9 mouse cellular contexts compared by ENCODE assay signal in the genomic region with DNA sequence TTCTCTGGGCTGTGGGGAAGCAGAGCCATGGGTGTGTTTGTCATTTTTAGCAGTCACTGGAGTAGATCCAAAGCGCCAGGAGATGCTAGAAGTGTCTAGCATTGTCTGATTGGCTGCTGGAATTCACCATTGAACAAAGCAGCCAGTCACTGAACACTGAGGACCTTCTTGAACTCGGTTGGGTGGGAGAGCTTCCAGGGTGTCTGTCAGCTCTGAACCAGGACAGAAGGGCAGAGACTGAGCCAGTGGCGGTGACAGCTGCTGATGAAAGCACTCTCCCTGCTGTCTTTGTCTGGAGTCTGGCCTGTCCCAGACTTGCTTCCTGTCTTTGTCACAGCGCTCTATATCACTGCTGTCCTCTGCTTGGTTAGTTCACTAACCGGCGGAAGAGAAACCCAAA. TPM values are rescaled to one million over a fixed set of nuclear protein-coding genes. Genes with fewer than 3 reads are reported as not detected.
DNase-seq lines count a peak whose midpoint lies in the region; ATAC-seq and TF ChIP-seq lines count a peak whose summit lies in the region.
"Had no signal": no experiment of that assay in that cellular context is flagged by ENCODE, and none has a peak within 500 bp of the region (broad histone marks: within the 10 kb centered on the region; RNA-seq: fewer than 3 reads in every experiment).

No protein-coding gene starts in this region.

- H3K27ac ChIP-seq in liver, embryonic 16.5 days (ENCODE audit: low read length) = no peak overlapping the region
- peak overlapping the region; percentile 90 for H3K27ac ChIP-seq in forebrain, postnatal 0 days (ENCODE audit: low read depth, low read length)
- H3K27ac ChIP-seq in hindbrain, embryonic 14.5 days = peak overlapping the region; percentile 85

- no peaks in the 10 kb centered on the region for H3K9me3 ChIP-seq in liver, embryonic 16.5 days (replicated peaks; ENCODE audit: control insufficient read depth, low read length)
- no peaks in the 10 kb centered on the region for H3K9me3 ChIP-seq in forebrain, postnatal 0 days (ENCODE audit: low read length)
- H3K9me3 ChIP-seq in hindbrain, embryonic 14.5 days (ENCODE audit: control insufficient read depth, low read length) = no peaks in the 10 kb centered on the region
- H3K9me3 ChIP-seq: G1E had no signal

- ATAC-seq in liver, embryonic 16.5 days (ENCODE audit: low read depth) = peak; percentile 21; the same call in 1 of the 2 replicates
- peak; percentile 93 for ATAC-seq in forebrain, postnatal 0 days
- peak; percentile 88 for ATAC-seq in hindbrain, embryonic 14.5 days (ENCODE audit: low FRiP score)
- ATAC-seq in erythroid progenitor cell, adult 5-6 weeks (replicated peaks; ENCODE audit: low FRiP score, poor library complexity, severe bottlenecking) = no peak
- no peak for ATAC-seq in megakaryocyte, adult 5-6 weeks (ENCODE audit: poor library complexity, severe bottlenecking)

- TF ChIP-seq CTCF in forebrain, postnatal 0 days (IDR thresholded peaks at IDR 0.05; ENCODE audit: low read depth) = no peak

- H3K36me3 ChIP-seq in liver, embryonic 16.5 days (ENCODE audit: control insufficient read depth, insufficient read depth) = no peaks in the 10 kb centered on the region
- no peaks in the 10 kb centered on the region for H3K36me3 ChIP-seq in forebrain, postnatal 0 days (ENCODE audit: insufficient read depth)
- H3K36me3 ChIP-seq in hindbrain, embryonic 14.5 days (replicated peaks; ENCODE audit: control insufficient read depth, insufficient read depth) = no peaks in the 10 kb centered on the region
- H3K36me3 ChIP-seq in myocyte (ENCODE audit: control insufficient read depth, insufficient read depth) = no peaks in the 10 kb centered on the region

- no peak overlapping the region for H3K4me3 ChIP-seq in liver, embryonic 16.5 days (ENCODE audit: low read depth, low read length)
- H3K4me3 ChIP-seq in forebrain, postnatal 0 days (ENCODE audit: low read depth, low read length) = no peak overlapping the region
- no peak overlapping the region for H3K4me3 ChIP-seq in hindbrain, embryonic 14.5 days (replicated peaks; ENCODE audit: low read length)
- no peak overlapping the region for H3K4me3 ChIP-seq in myocyte

- DNase-seq in liver = no peak
- DNase-seq in forebrain, postnatal 0 days = peak; percentile 87
- DNase-seq in hindbrain, embryonic 14.5 days (ENCODE audit: low spot score) = peak; percentile 76
- DNase-seq in left cerebral cortex, postnatal 4 days = peak; percentile 90

- H3K4me1 ChIP-seq in liver, embryonic 16.5 days (ENCODE audit: control insufficient read depth, low read depth, low read length) = no peaks in the 10 kb centered on the region
- H3K4me1 ChIP-seq in forebrain, postnatal 0 days (ENCODE audit: insufficient read depth) = peaks cover 13% of the 10 kb centered on the region; the same call in 1 of the 2 replicates
- peaks cover 5% of the 10 kb centered on the region; the same call in 1 of the 2 replicates for H3K4me1 ChIP-seq in hindbrain, embryonic 14.5 days (replicated peaks; ENCODE audit: control insufficient read depth, insufficient read depth, low read length)

- peak; percentile 38 for TF ChIP-seq POLR2A in myocyte (IDR thresholded peaks at IDR 0.05; ENCODE audit: insufficient read length, low read depth)

- no peak overlapping the region for H3K4me2 ChIP-seq in liver, embryonic 16.5 days (ENCODE audit: low read depth, low read length)
- H3K4me2 ChIP-seq in forebrain, postnatal 0 days (ENCODE audit: low read depth) = no peak overlapping the region
- H3K4me2 ChIP-seq in hindbrain, embryonic 14.5 days (replicated peaks) = 0 out of 2 replicates have a peak overlapping the region, but pooled peaks have one; percentile 1
- H3K4me2 ChIP-seq in myocyte (ENCODE audit: low read depth) = peak overlapping the region; percentile 12

- H3K9ac ChIP-seq in liver, embryonic 16.5 days (ENCODE audit: low read depth, low read length) = no peak overlapping the region
- 0 out of 2 replicates have a peak overlapping the region, but pooled peaks have one; percentile 22 for H3K9ac ChIP-seq in forebrain, postnatal 0 days
- H3K9ac ChIP-seq in hindbrain, embryonic 14.5 days = peak overlapping the region; percentile 39; the same call in 1 of the 2 replicates

- WGBS in liver, embryonic 16.5 days (ENCODE audit: insufficient replicate concordance) = 57% methylated on average over 6 of the region's 6 CpGs
- WGBS in forebrain, postnatal 0 days = 16% methylated on average over 6 of the region's 6 CpGs
- 10% methylated on average over 6 of the region's 6 CpGs for WGBS in hindbrain, embryonic 14.5 days

- no peaks in the 10 kb centered on the region for H3K27me3 ChIP-seq in liver, embryonic 16.5 days (ENCODE audit: control insufficient read depth, insufficient read depth, low read depth, low read length)
- H3K27me3 ChIP-seq in forebrain, postnatal 0 days (ENCODE audit: insufficient read depth, low read length) = no peaks in the 10 kb centered on the region
- H3K27me3 ChIP-seq in hindbrain, embryonic 14.5 days (ENCODE audit: control insufficient read depth, insufficient read depth, low read length) = no peaks in the 10 kb centered on the region
- no peaks in the 10 kb centered on the region for H3K27me3 ChIP-seq in myocyte (ENCODE audit: control insufficient read depth, insufficient read depth, insufficient read length)

- H3ac ChIP-seq in myocyte (ENCODE audit: control insufficient read depth, insufficient read length) = no peak overlapping the region

- intact Hi-C loops in left cerebral cortex, postnatal 4 days (cut with DNase I) = no loop called here

- no peaks in the 10 kb centered on the region for H3K79me2 ChIP-seq in myocyte (ENCODE audit: control insufficient read depth, insufficient read depth)

TF ChIP-seq in myocyte, 11 proteins besides CTCF, POLR2A, EP300 and RAD21:
- TF ChIP-seq MYOD1 (IDR thresholded peaks at IDR 0.05; ENCODE audit: control insufficient read depth in 1 of 3, insufficient read length in 2 of 3, low read depth in 2 of 3) (peak; percentile 9 to 68 (median 36)), TCF3 (IDR thresholded peaks at IDR 0.05; ENCODE audit: insufficient read length, low read depth) (no peak), MYOG (IDR thresholded peaks at IDR 0.05; ENCODE audit: control insufficient read depth in 1 of 3, insufficient read depth in 1 of 3, insufficient read length in 2 of 3, low read depth in 2 of 3) (peak; percentile 22 to 62 (median 30))

RNA-seq across cellular contexts. Expression of a gene that starts 6.5 kb away (rescaled TPM):
- 5.7 and 5.9 TPM in 2 replicates for polyA plus RNA-seq in liver, embryonic 16.5 days (2015; fragmentation: Nextera tagmentation; extraction: Ambion mirVana)
- 14.1 and 15.2 TPM in 2 replicates for total RNA-seq in forebrain, postnatal 0 days (2014; rRNA removed)
- 9.1 and 9.2 TPM in 2 replicates for polyA plus RNA-seq in forebrain, postnatal 0 days (2015; fragmentation: Nextera tagmentation; extraction: Ambion mirVana)
- polyA plus RNA-seq in hindbrain, embryonic 14.5 days (2014; fragmentation: Nextera tagmentation; extraction: Ambion mirVana) = 9.4 and 10.2 TPM in 2 replicates
- 10 to 100 TPM in 1 of 2 experiments, 1 to 10 TPM in 1; 8.6 to 11.1 TPM for total RNA-seq in left cerebral cortex, postnatal 4 days (2021)
- polyA plus RNA-seq in myocyte (2012; fragmentation: generic; extraction: Trizol) = 7.2 TPM
- total RNA-seq in erythroid progenitor cell, adult 5-6 weeks (2015; ENCODE audit: low replicate concordance) = 2.9 and 8.4 TPM in 2 replicates
- 5.1 and 6.2 TPM in 2 replicates for total RNA-seq in erythroid progenitor cell, adult 5-6 weeks (2017; ENCODE audit: low replicate concordance)
- total RNA-seq in megakaryocyte, adult 5-6 weeks (2015) = 4.6 and 9.0 TPM in 2 replicates
- 7.6 and 14.2 TPM in 2 replicates for total RNA-seq in megakaryocyte, adult 5-6 weeks (2017)

RNA-seq across cellular contexts. Expression of a gene that starts 6.6 kb away (rescaled TPM):
- 4.1 and 4.2 TPM in 2 replicates for polyA plus RNA-seq in liver, embryonic 16.5 days (2015; fragmentation: Nextera tagmentation; extraction: Ambion mirVana)
- 15.0 and 23.6 TPM in 2 replicates for total RNA-seq in forebrain, postnatal 0 days (2014; rRNA removed)
- 4.5 and 7.8 TPM in 2 replicates for polyA plus RNA-seq in forebrain, postnatal 0 days (2015; fragmentation: Nextera tagmentation; extraction: Ambion mirVana)
- 10.1 and 12.6 TPM in 2 replicates for polyA plus RNA-seq in hindbrain, embryonic 14.5 days (2014; fragmentation: Nextera tagmentation; extraction: Ambion mirVana)
- total RNA-seq in left cerebral cortex, postnatal 4 days (2021) = 10 to 100 TPM; 17.9 to 26.7 TPM
- 2.4 TPM for polyA plus RNA-seq in myocyte (2012; fragmentation: generic; extraction: Trizol)
- 39.0 and 47.6 TPM in 2 replicates for total RNA-seq in erythroid progenitor cell, adult 5-6 weeks (2015; ENCODE audit: low replicate concordance)
- 54.2 and 56.6 TPM in 2 replicates for total RNA-seq in erythroid progenitor cell, adult 5-6 weeks (2017; ENCODE audit: low replicate concordance)
- 8.7 and 9.6 TPM in 2 replicates for total RNA-seq in megakaryocyte, adult 5-6 weeks (2015)
- total RNA-seq in megakaryocyte, adult 5-6 weeks (2017) = 21.2 and 24.4 TPM in 2 replicates

RNA-seq across cellular contexts. Expression of a gene that starts 28.5 kb away (rescaled TPM):
- 6.2 and 6.3 TPM in 2 replicates for polyA plus RNA-seq in liver, embryonic 16.5 days (2015; fragmentation: Nextera tagmentation; extraction: Ambion mirVana)
- total RNA-seq in forebrain, postnatal 0 days (2014; rRNA removed) = 178 and 183 TPM in 2 replicates
- polyA plus RNA-seq in forebrain, postnatal 0 days (2015; fragmentation: Nextera tagmentation; extraction: Ambion mirVana) = 101 and 115 TPM in 2 replicates
- 59.5 and 70.7 TPM in 2 replicates for polyA plus RNA-seq in hindbrain, embryonic 14.5 days (2014; fragmentation: Nextera tagmentation; extraction: Ambion mirVana)
- 100 to 1,000 TPM; 112 to 119 TPM for total RNA-seq in left cerebral cortex, postnatal 4 days (2021)
- polyA plus RNA-seq in myocyte (2012; fragmentation: generic; extraction: Trizol) = 236 TPM
- 80.5 and 89.0 TPM in 2 replicates for total RNA-seq in erythroid progenitor cell, adult 5-6 weeks (2015; ENCODE audit: low replicate concordance)
- total RNA-seq in erythroid progenitor cell, adult 5-6 weeks (2017; ENCODE audit: low replicate concordance) = 70.8 and 92.4 TPM in 2 replicates
- 150 and 158 TPM in 2 replicates for total RNA-seq in megakaryocyte, adult 5-6 weeks (2015)
- 111 and 145 TPM in 2 replicates for total RNA-seq in megakaryocyte, adult 5-6 weeks (2017)

Comparison
In these comparisons a context has a peak if more than half of its experiments do, and no peak if none do; other contexts are left out.
1. ATAC-seq: peak in liver, embryonic 16.5 days (single experiment), forebrain, postnatal 0 days (single experiment) and hindbrain, embryonic 14.5 days (single experiment); none in erythroid progenitor cell, adult 5-6 weeks (single experiment) and megakaryocyte, adult 5-6 weeks (single experiment).
2. H3K4me2 ChIP-seq: peak in hindbrain, embryonic 14.5 days (single experiment) and myocyte (single experiment); none in liver, embryonic 16.5 days (single experiment) and forebrain, postnatal 0 days (single experiment).